Mouse (Mus musculus): Measurements from ENCODE around the gene Zic5. TPM values are rescaled to one million over a fixed set of nuclear protein-coding genes. Genes with fewer than 3 reads are reported as not detected.
A peak's percentile ranks its signal among the peaks of the same experiment; 100 is the strongest.

Gene Zic5
- polyA plus RNA-seq, 1 experiment from 2014 or later = 2.3 TPM

DNA sequence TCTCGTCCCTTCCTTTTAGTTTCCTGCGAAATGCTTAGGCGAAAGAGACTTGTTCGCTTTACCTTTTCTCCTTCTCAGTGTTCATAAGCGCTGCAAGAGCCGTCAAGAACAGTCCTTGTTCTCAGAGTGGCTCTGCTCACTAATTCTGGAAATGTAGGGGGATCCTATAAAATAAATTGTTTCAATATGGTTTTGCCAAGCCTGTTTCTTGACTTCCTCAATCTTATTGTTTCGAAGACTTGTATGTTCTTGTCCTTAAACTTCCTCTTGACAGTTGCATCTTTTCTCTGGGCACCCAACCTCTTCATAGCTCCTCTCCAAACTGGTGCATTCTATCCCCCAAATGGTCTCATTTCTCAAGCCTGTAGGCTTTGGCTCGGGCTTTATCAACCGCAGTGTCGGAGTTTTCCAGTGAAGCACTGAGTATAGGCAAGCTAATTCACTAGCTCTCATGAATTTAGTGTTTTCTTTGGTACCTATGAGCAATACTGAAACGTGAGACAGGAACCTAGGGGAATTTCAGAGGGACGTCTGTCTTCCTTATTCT lies 20.2 kb upstream of the Zic5 start:
- Histone ChIP-seq H3K36me3 (no peaks in the 10 kb centered on the region), H3K4me3 (peak overlapping the region; percentile 19; the same call in 1 of the 2 replicates), H3K9me3 (no peaks in the 10 kb centered on the region), H3K4me2 (replicated peaks) (peak overlapping the region; percentile 55), H3K4me1 (peaks cover 40% of the 10 kb centered on the region), H3K27me3 (peaks cover 77% of the 10 kb centered on the region), H3K9ac (no peak overlapping the region), H3K27ac (no peak overlapping the region)
- ATAC-seq (ENCODE audit: low FRiP score, low read depth) = no peak
- 2% methylated on average over 12 of the region's 12 CpGs for WGBS

GRCm38 (mm10) chr14:122484844-122485551 lies 19.5 kb upstream of the Zic5 start:
- ATAC-seq (ENCODE audit: low FRiP score, low read depth) = peak; percentile 25

DNA sequence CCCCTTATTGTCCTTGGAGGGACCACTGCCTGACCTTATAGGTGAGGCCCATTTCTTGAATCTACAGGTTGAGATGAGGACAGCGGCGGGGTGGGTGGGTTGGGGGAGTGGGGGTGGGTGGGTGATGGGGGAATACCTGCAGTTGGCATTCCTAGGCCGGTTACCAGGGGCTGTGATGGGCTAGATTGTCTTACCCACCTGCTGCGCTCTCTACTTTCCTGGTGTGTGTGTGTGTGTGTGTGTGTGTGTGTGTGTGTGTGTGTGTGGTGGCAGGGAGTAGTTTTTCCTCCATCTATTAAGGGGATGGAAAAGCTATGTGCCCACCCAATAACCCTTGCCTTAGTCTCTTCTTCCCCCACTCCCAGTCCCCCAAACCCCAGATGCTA lies 19.0 kb upstream of the Zic5 start:
- Histone ChIP-seq H3K9me3 (no peaks in the 10 kb centered on the region), H3K27me3 (peaks cover 71% of the 10 kb centered on the region), H3K36me3 (no peaks in the 10 kb centered on the region), H3K4me1 (peaks cover 33% of the 10 kb centered on the region), H3K4me2 (replicated peaks) (peak overlapping the region; percentile 55), H3K9ac (no peak overlapping the region), H3K27ac (no peak overlapping the region), H3K4me3 (no peak overlapping the region)
- 16% methylated on average over 4 of the region's 4 CpGs for WGBS
- no peak for ATAC-seq (ENCODE audit: low FRiP score, low read depth)

More at GRCm38 (mm10) chr14:122484844-122485551, 19.5 kb upstream of the Zic5 start:
- Histone ChIP-seq H3K4me1 (peaks cover 33% of the 10 kb centered on the region), H3K27me3 (peaks cover 77% of the 10 kb centered on the region), H3K4me3 (peak overlapping the region; percentile 19; the same call in 1 of the 2 replicates), H3K4me2 (replicated peaks) (peak overlapping the region; percentile 55), H3K27ac (no peak overlapping the region), H3K9me3 (no peaks in the 10 kb centered on the region), H3K9ac (0 out of 2 replicates have a peak overlapping the region, but pooled peaks have one; percentile 19), H3K36me3 (no peaks in the 10 kb centered on the region)
- WGBS = 2% methylated on average over 24 of the region's 24 CpGs

GRCm38 (mm10) chr14:122483556-122484421 lies 18.3 kb upstream of the Zic5 start:
- H3K9me3 ChIP-seq = no peaks in the 10 kb centered on the region
- no peak overlapping the region for H3K9ac ChIP-seq
- peaks cover 69% of the 10 kb centered on the region for H3K27me3 ChIP-seq
- no peak for ATAC-seq (ENCODE audit: low FRiP score, low read depth)
- H3K4me1 ChIP-seq = peaks cover 36% of the 10 kb centered on the region
- no peaks in the 10 kb centered on the region for H3K36me3 ChIP-seq
- H3K27ac ChIP-seq = no peak overlapping the region
- H3K4me2 ChIP-seq (replicated peaks) = 0 out of 2 replicates have a peak overlapping the region, but pooled peaks have one; percentile 11
- WGBS = 8% methylated on average over 18 of the region's 18 CpGs
- H3K4me3 ChIP-seq = no peak overlapping the region

DNA sequence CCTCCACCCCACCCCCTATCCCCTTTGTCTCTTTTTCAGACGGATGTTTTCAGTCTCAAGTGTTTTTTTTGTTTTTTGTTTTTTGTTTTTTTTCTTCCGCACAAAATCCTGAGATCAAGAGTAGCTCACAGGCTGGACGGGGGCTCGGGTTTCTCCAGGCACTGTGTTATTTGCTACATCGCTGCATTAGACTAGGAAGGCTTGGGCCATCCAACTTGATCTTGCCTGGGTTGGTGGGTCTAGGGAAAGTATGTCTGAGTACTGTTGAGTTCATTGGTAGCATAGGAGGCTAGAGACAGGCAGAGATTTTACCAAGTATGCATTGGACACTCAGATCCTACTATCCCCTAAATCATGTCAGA lies 17.5 kb upstream of the Zic5 start:
- Histone ChIP-seq H3K27me3 (peaks cover 76% of the 10 kb centered on the region), H3K36me3 (no peaks in the 10 kb centered on the region), H3K4me1 (peaks cover 42% of the 10 kb centered on the region), H3K4me3 (0 out of 2 replicates have a peak overlapping the region, but pooled peaks have one; percentile 19), H3K4me2 (replicated peaks) (peak overlapping the region; percentile 49), H3K27ac (no peak overlapping the region), H3K9me3 (no peaks in the 10 kb centered on the region), H3K9ac (0 out of 2 replicates have a peak overlapping the region, but pooled peaks have one; percentile 43)
- WGBS = 3% methylated on average over 5 of the region's 5 CpGs
- ATAC-seq (ENCODE audit: low FRiP score, low read depth) = no peak

DNA sequence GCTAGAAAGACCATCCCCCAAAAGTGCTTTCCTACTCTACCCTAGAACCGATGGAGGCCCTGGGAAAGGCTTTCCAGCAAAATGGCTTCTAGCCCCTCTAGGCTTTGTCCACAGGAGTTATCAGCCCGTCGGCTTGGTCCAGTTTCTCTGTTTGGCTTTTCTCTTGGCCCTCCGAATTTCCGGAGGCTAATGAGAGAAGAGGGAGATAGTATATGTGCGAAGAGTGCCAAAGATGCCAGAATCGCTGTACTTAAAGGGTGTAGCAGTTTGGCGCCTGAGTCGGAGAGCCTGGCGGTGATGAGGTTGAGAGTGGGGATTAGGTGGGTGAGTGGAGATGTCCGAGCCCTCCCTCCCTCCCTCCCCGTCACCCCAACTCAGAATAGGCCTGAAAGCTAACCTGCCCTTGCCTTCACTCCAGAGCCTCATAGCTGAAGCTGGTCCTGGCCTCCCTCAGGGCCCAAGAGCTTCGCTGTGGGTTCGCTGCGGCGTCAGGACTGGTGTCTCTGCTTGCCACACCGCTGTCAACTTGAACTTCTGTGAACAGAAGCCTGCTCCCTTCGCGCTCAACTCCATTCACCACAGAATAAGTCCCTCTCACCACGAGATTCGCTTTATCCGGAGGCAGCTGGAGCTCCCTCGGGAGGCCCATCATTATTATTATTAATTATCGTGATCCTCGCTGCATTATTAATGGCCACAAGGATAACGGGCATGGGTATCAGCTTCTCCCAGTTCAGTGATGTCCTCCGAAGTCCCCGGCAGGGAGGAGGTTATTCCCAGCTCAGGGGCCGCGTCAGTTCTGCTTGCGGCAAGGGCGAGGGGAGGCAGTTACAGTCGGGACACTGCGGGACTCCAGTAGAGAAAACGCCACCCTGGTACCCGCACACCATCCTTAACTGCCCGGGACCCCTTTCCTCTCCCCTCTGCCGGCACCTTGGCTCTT lies 16.9 kb upstream of the Zic5 start:
- Histone ChIP-seq H3K4me2 (replicated peaks) (peak overlapping the region; percentile 49), H3K27ac (no peak overlapping the region), H3K9ac (peak overlapping the region; percentile 43), H3K4me1 (peaks cover 42% of the 10 kb centered on the region), H3K27me3 (peaks cover 80% of the 10 kb centered on the region), H3K9me3 (no peaks in the 10 kb centered on the region), H3K36me3 (no peaks in the 10 kb centered on the region), H3K4me3 (peak overlapping the region; percentile 19)
- WGBS = 5% methylated on average over 38 of the region's 38 CpGs
- no peak for ATAC-seq (ENCODE audit: low FRiP score, low read depth)

GRCm38 (mm10) chr14:122481181-122481580 lies 15.7 kb upstream of the Zic5 start:
- Histone ChIP-seq H3K4me3 (0 out of 2 replicates have a peak overlapping the region, but pooled peaks have one; percentile 7), H3K4me2 (replicated peaks) (peak overlapping the region; percentile 48)
- ATAC-seq (ENCODE audit: low FRiP score, low read depth) = no peak

GRCm38 (mm10) chr14:122480355-122480754 lies 14.9 kb upstream of the Zic5 start:
- ATAC-seq (ENCODE audit: low FRiP score, low read depth) = no peak
- Histone ChIP-seq H3K9ac (no peak overlapping the region), H3K9me3 (no peaks in the 10 kb centered on the region), H3K4me2 (replicated peaks) (peak overlapping the region; percentile 48), H3K27ac (no peak overlapping the region), H3K27me3 (peaks cover 83% of the 10 kb centered on the region), H3K36me3 (no peaks in the 10 kb centered on the region), H3K4me3 (no peak overlapping the region), H3K4me1 (peaks cover 45% of the 10 kb centered on the region)
- WGBS = 13% methylated on average over 2 of the region's 2 CpGs

More at GRCm38 (mm10) chr14:122481181-122481580, 15.7 kb upstream of the Zic5 start:
- 12% methylated on average over 15 of the region's 15 CpGs for WGBS
- no peaks in the 10 kb centered on the region for H3K9me3 ChIP-seq
- H3K4me1 ChIP-seq = peaks cover 45% of the 10 kb centered on the region
- no peak overlapping the region for H3K27ac ChIP-seq
- H3K36me3 ChIP-seq = no peaks in the 10 kb centered on the region
- peaks cover 78% of the 10 kb centered on the region for H3K27me3 ChIP-seq
- H3K9ac ChIP-seq = 0 out of 2 replicates have a peak overlapping the region, but pooled peaks have one; percentile 43

- Histone ChIP-seq H3K9ac (no peak overlapping the region), H3K27ac (no peak overlapping the region), H3K4me2 (replicated peaks) (peak overlapping the region; percentile 80), H3K4me1 (peaks cover 41% of the 10 kb centered on the region), H3K27me3 (peaks cover 81% of the 10 kb centered on the region), H3K4me3 (peak overlapping the region; percentile 64), H3K36me3 (no peaks in the 10 kb centered on the region), H3K9me3 (no peaks in the 10 kb centered on the region)
- no peak for ATAC-seq (ENCODE audit: low FRiP score, low read depth)
- WGBS = 22% methylated on average over 17 of the region's 17 CpGs
Measured at GRCm38 (mm10) chr14:122479461-122480109, 14.1 kb upstream of the Zic5 start.

GRCm38 (mm10) chr14:122478574-122479011 lies 13.1 kb upstream of the Zic5 start:
- peak overlapping the region; percentile 83 for H3K9ac ChIP-seq
- peak overlapping the region; percentile 1; the same call in 1 of the 2 replicates for H3K27ac ChIP-seq
- peak overlapping the region; percentile 64 for H3K4me3 ChIP-seq
- no peaks in the 10 kb centered on the region for H3K36me3 ChIP-seq
- peak overlapping the region; percentile 80 for H3K4me2 ChIP-seq (replicated peaks)
- ATAC-seq (ENCODE audit: low FRiP score, low read depth) = no peak
- under 1% methylated on average over 22 of the region's 22 CpGs for WGBS
- peaks cover 42% of the 10 kb centered on the region for H3K4me1 ChIP-seq
- H3K27me3 ChIP-seq = peaks cover 79% of the 10 kb centered on the region
- no peaks in the 10 kb centered on the region for H3K9me3 ChIP-seq

Measured in limb, embryonic 13.5 days (tissue).